Mouse (Mus musculus): ENCODE measurements around the gene Mafg. TPM values are rescaled to one million over a fixed set of nuclear protein-coding genes. Genes with fewer than 3 reads are reported as not detected.

The Mafg gene
- polyA plus RNA-seq, 1 experiment from 2014 or later = 40.4 TPM

GRCm38 (mm10) chr11:120660301-120661075 lies 27.1 kb upstream of the Mafg start:
- H3K9ac ChIP-seq = peak overlapping the region; percentile 47; the same call in 1 of the 2 replicates

GRCm38 (mm10) chr11:120659509-120660300 lies 26.3 kb upstream of the Mafg start:
- H3K27ac ChIP-seq = no peak overlapping the region
- H3K36me3 ChIP-seq = no peaks in the 10 kb centered on the region
- no peak for ATAC-seq (ENCODE audit: low FRiP score, low read depth)
- no peaks in the 10 kb centered on the region for H3K9me3 ChIP-seq
- H3K9ac ChIP-seq = 0 out of 2 replicates have a peak overlapping the region, but pooled peaks have one; percentile 38
- peak overlapping the region; percentile 68 for H3K4me2 ChIP-seq (replicated peaks)
- peaks cover 23% of the 10 kb centered on the region for H3K4me1 ChIP-seq
- WGBS = under 1% methylated on average over 50 of the region's 50 CpGs
- peaks cover 59% of the 10 kb centered on the region for H3K27me3 ChIP-seq (replicated peaks)
- peak overlapping the region; percentile 37 for H3K4me3 ChIP-seq

More at GRCm38 (mm10) chr11:120660301-120661075, 27.1 kb upstream of the Mafg start:
- H3K4me3 ChIP-seq = peak overlapping the region; percentile 37
- H3K27ac ChIP-seq = no peak overlapping the region
- H3K27me3 ChIP-seq (replicated peaks) = peaks cover 63% of the 10 kb centered on the region
- WGBS = under 1% methylated on average over 93 of the region's 95 CpGs
- peaks cover 26% of the 10 kb centered on the region for H3K4me1 ChIP-seq
- no peaks in the 10 kb centered on the region for H3K36me3 ChIP-seq
- H3K4me2 ChIP-seq (replicated peaks) = peak overlapping the region; percentile 68
- H3K9me3 ChIP-seq = no peaks in the 10 kb centered on the region
- peak; percentile 69 for ATAC-seq (ENCODE audit: low FRiP score, low read depth)

- WGBS = 3% methylated on average over 24 of the region's 24 CpGs
- Histone ChIP-seq H3K27ac (no peak overlapping the region), H3K9ac (no peak overlapping the region), H3K36me3 (no peaks in the 10 kb centered on the region), H3K4me1 (peaks cover 23% of the 10 kb centered on the region), H3K4me2 (replicated peaks) (peak overlapping the region; percentile 68), H3K4me3 (no peak overlapping the region), H3K27me3 (replicated peaks) (peaks cover 58% of the 10 kb centered on the region), H3K9me3 (no peaks in the 10 kb centered on the region)
- ATAC-seq (ENCODE audit: low FRiP score, low read depth) = no peak
Observed at GRCm38 (mm10) chr11:120658876-120659410, 25.5 kb upstream of the Mafg start.

GRCm38 (mm10) chr11:120657301-120657700 lies 23.9 kb upstream of the Mafg start:
- Histone ChIP-seq H3K9ac (no peak overlapping the region), H3K4me3 (no peak overlapping the region), H3K4me1 (peaks cover 23% of the 10 kb centered on the region), H3K27ac (no peak overlapping the region), H3K4me2 (replicated peaks) (no peak overlapping the region), H3K9me3 (no peaks in the 10 kb centered on the region), H3K36me3 (no peaks in the 10 kb centered on the region), H3K27me3 (replicated peaks) (peaks cover 49% of the 10 kb centered on the region)
- WGBS = 88% methylated on average over 4 of the region's 4 CpGs
- ATAC-seq (ENCODE audit: low FRiP score, low read depth) = no peak

- no peaks in the 10 kb centered on the region for H3K36me3 ChIP-seq
- no peak overlapping the region for H3K4me3 ChIP-seq
- H3K9ac ChIP-seq = no peak overlapping the region
- no peaks in the 10 kb centered on the region for H3K9me3 ChIP-seq
- H3K4me2 ChIP-seq (replicated peaks) = no peak overlapping the region
- H3K27ac ChIP-seq = no peak overlapping the region
- 89% methylated on average over 3 of the region's 3 CpGs for WGBS
- no peak for ATAC-seq (ENCODE audit: low FRiP score, low read depth)
- peaks cover 23% of the 10 kb centered on the region for H3K27me3 ChIP-seq (replicated peaks)
- peaks cover 6% of the 10 kb centered on the region for H3K4me1 ChIP-seq
Observed at GRCm38 (mm10) chr11:120654741-120655140, 21.3 kb upstream of the Mafg start.

GRCm38 (mm10) chr11:120651872-120652271 lies 18.5 kb upstream of the Mafg start:
- Histone ChIP-seq H3K9me3 (no peaks in the 10 kb centered on the region), H3K4me1 (peaks cover 14% of the 10 kb centered on the region), H3K9ac (no peak overlapping the region), H3K27ac (no peak overlapping the region), H3K36me3 (no peaks in the 10 kb centered on the region), H3K27me3 (replicated peaks) (peaks cover 5% of the 10 kb centered on the region; the same call in 1 of the 2 replicates), H3K4me3 (no peak overlapping the region), H3K4me2 (replicated peaks) (no peak overlapping the region)
- 83% methylated on average over 3 of the region's 3 CpGs for WGBS
- ATAC-seq (ENCODE audit: low FRiP score, low read depth) = no peak

GRCm38 (mm10) chr11:120648001-120648476 lies 14.6 kb upstream of the Mafg start, which contains the start of gene Myadml2:
Myadml2 (minus strand) TSS chr11:120648158.
- Histone ChIP-seq H3K9ac (peak within 1 kb of the TSS; percentile 51), H3K4me1 (peaks cover 17% of the 10 kb centered on the region), H3K27me3 (replicated peaks) (peaks cover 5% of the 10 kb centered on the region; the same call in 1 of the 2 replicates), H3K27ac (no peak within 1 kb of the TSS), H3K4me2 (replicated peaks) (peak within 1 kb of the TSS; percentile 57), H3K36me3 (no peaks in the 10 kb centered on the region), H3K9me3 (no peaks in the 10 kb centered on the region), H3K4me3 (peak within 1 kb of the TSS; percentile 19)
- WGBS = 6% methylated on average over 13 of the region's 13 CpGs
- no peak for ATAC-seq (ENCODE audit: low FRiP score, low read depth)

GRCm38 (mm10) chr11:120647047-120647830 lies 13.8 kb upstream of the Mafg start:
- no peaks in the 10 kb centered on the region for H3K9me3 ChIP-seq
- H3K9ac ChIP-seq = no peak overlapping the region; the same call in 1 of the 2 replicates
- no peak for ATAC-seq (ENCODE audit: low FRiP score, low read depth)
- peaks cover 25% of the 10 kb centered on the region for H3K4me1 ChIP-seq
- WGBS = 82% methylated on average over 35 of the region's 35 CpGs
- no peaks in the 10 kb centered on the region for H3K36me3 ChIP-seq
- peak overlapping the region; percentile 19; the same call in 1 of the 2 replicates for H3K4me3 ChIP-seq
- H3K4me2 ChIP-seq (replicated peaks) = peak overlapping the region; percentile 57
- peaks cover 5% of the 10 kb centered on the region; the same call in 1 of the 2 replicates for H3K27me3 ChIP-seq (replicated peaks)
- H3K27ac ChIP-seq = no peak overlapping the region

- ATAC-seq (ENCODE audit: low FRiP score, low read depth) = peak; percentile 100
- Histone ChIP-seq H3K27me3 (replicated peaks) (peaks cover 12% of the 10 kb centered on the region; the same call in 1 of the 2 replicates), H3K27ac (no peak within 1 kb of the TSS), H3K36me3 (no peaks in the 10 kb centered on the region), H3K9ac (peak within 1 kb of the TSS; percentile 58), H3K4me3 (peak within 1 kb of the TSS; percentile 40), H3K4me1 (peaks cover 35% of the 10 kb centered on the region), H3K9me3 (no peaks in the 10 kb centered on the region), H3K4me2 (replicated peaks) (peak within 1 kb of the TSS; percentile 82)
- under 1% methylated on average over 15 of the region's 15 CpGs for WGBS
Observed at GRCm38 (mm10) chr11:120643601-120643987, 10.2 kb upstream of the Mafg start, which contains the start of gene Pycr1. Pycr1 (minus strand) TSS chr11:120643769.

- Histone ChIP-seq H3K4me3 (peak overlapping the region; percentile 40), H3K4me2 (replicated peaks) (peak overlapping the region; percentile 82), H3K9me3 (no peaks in the 10 kb centered on the region), H3K27me3 (replicated peaks) (peaks cover 12% of the 10 kb centered on the region; the same call in 1 of the 2 replicates), H3K4me1 (peaks cover 32% of the 10 kb centered on the region), H3K27ac (no peak overlapping the region), H3K9ac (peak overlapping the region; percentile 58), H3K36me3 (no peaks in the 10 kb centered on the region)
- ATAC-seq (ENCODE audit: low FRiP score, low read depth) = peak; percentile 65
- 2% methylated on average over 18 of the region's 18 CpGs for WGBS
Observed at GRCm38 (mm10) chr11:120642939-120643600, 9.7 kb upstream of the Mafg start.

GRCm38 (mm10) chr11:120641869-120642268 lies 8.5 kb upstream of the Mafg start:
- no peaks in the 10 kb centered on the region for H3K9me3 ChIP-seq
- 83% methylated on average over 8 of the region's 8 CpGs for WGBS
- ATAC-seq (ENCODE audit: low FRiP score, low read depth) = no peak
- H3K36me3 ChIP-seq = no peaks in the 10 kb centered on the region
- peaks cover 21% of the 10 kb centered on the region for H3K4me1 ChIP-seq
- H3K4me2 ChIP-seq (replicated peaks) = peak overlapping the region; percentile 82
- H3K27ac ChIP-seq = no peak overlapping the region
- no peak overlapping the region for H3K4me3 ChIP-seq
- peak overlapping the region; percentile 33; the same call in 1 of the 2 replicates for H3K9ac ChIP-seq
- H3K27me3 ChIP-seq (replicated peaks) = 0 out of 2 replicates have a peak, but pooled peaks cover 6% of the 10 kb centered on the region

Measured in neural tube, embryonic 12.5 days (tissue).